Mouse (Mus musculus): ENCODE measurements around the gene Phf19. TPM values are rescaled to one million over a fixed set of nuclear protein-coding genes. Genes with fewer than 3 reads are reported as not detected.

The Phf19 gene
- polyA plus RNA-seq, 1 experiment from 2014 or later = 6.5 TPM

DNA sequence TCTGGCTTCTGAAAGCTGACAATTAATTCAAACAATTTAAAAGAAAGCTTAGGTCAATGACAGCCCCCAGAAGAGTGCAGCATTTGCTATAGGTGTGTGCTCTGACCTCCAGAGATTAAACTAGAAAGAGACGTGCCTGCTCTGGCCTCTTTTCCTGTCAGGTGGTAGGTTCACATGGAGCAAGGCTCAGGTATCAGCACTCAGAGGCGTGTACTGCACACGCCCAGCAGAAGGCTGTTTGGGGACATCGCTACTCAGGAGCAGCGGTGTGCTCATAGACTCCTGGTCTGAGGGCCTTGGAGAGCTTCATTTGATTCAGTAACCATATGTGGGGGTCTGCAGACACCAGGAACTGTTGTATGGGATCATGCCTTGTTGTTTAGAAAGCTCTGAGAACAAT is 13.5 kb upstream of the Phf19 start:
- 80% methylated on average over 5 of the region's 5 CpGs for WGBS
- no peak overlapping the region for H3K9ac ChIP-seq (replicated peaks)
- no peak overlapping the region for H3K4me2 ChIP-seq (replicated peaks)
- no peaks in the 10 kb centered on the region for H3K36me3 ChIP-seq
- no peak overlapping the region for H3K4me3 ChIP-seq
- H3K4me1 ChIP-seq = no peaks in the 10 kb centered on the region
- no peak overlapping the region for H3K27ac ChIP-seq (replicated peaks)
- ATAC-seq (replicated peaks) = no peak
- H3K27me3 ChIP-seq = no peaks in the 10 kb centered on the region
- H3K9me3 ChIP-seq = no peaks in the 10 kb centered on the region

DNA sequence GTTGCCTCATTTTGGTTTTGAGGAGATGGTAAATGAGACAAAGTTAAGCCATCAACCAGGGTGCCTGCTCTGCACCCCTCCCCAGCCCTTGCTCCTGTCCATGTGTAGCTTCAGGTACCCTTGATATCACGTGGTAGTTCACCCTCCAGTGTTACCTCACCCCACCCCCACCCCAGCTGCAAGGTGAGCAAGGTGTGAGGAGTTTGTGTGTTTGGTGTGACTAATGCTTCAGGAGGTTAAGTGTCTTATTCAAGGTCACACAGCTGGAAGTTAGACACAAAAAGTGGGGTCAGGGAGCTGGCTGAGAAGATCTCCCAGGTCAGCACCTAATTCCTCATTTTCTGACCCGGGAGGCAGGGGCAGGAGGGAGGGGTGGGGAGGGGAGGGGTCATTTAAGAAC is 8.9 kb upstream of the Phf19 start:
- H3K4me3 ChIP-seq = no peak overlapping the region
- H3K27ac ChIP-seq (replicated peaks) = no peak overlapping the region
- WGBS = 29% methylated on average over 2 of the region's 2 CpGs
- no peaks in the 10 kb centered on the region for H3K27me3 ChIP-seq
- no peak for ATAC-seq (replicated peaks)
- H3K9me3 ChIP-seq = no peaks in the 10 kb centered on the region
- no peaks in the 10 kb centered on the region for H3K36me3 ChIP-seq
- H3K9ac ChIP-seq (replicated peaks) = no peak overlapping the region
- no peaks in the 10 kb centered on the region for H3K4me1 ChIP-seq
- no peak overlapping the region for H3K4me2 ChIP-seq (replicated peaks)

DNA sequence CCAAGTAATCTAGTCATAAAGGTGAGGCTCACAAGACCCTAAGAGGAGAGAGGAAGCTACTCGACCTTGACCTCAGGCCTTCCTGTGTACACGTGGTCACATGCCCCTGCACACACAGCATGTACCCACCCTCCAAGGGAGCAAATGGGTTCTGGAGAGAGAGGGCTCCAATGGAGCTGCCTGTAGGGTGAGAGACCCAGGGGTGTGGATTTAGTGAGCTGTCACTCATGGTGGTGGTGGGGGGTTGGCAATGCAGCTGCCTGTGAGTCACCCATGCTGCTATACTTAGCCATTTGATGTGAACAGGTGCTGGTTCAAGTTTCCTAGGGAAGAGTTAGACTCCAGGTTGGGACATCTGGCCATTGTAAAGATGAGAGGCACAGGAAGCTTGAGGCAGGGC is 6.3 kb upstream of the Phf19 start:
- Histone ChIP-seq H3K4me3 (no peak overlapping the region), H3K27ac (replicated peaks) (no peak overlapping the region), H3K4me2 (replicated peaks) (no peak overlapping the region), H3K9me3 (no peaks in the 10 kb centered on the region), H3K9ac (replicated peaks) (no peak overlapping the region), H3K36me3 (no peaks in the 10 kb centered on the region), H3K27me3 (peaks cover 5% of the 10 kb centered on the region; the same call in 1 of the 2 replicates), H3K4me1 (no peaks in the 10 kb centered on the region)
- 67% methylated on average over 2 of the region's 2 CpGs for WGBS
- no peak for ATAC-seq (replicated peaks)

DNA sequence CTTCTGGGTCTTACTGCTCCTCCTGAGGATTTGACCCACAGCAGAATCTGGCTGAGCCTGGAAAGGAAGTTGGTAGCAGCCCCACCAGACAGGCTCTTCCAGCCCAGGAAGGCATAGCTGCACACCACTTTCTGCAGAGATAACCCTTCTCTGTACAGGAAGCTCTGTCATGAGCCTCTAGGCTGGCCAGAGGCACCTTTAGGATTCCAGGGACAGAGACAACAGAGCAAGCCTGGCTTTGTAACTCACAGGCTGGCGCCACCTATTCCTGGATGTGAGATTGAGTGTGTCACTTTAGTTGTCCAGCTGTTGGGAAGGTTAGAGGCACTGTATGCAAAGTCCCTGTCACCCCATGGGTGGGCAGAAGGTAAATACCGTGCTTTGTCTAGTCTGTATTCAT is 1.3 kb upstream of the Phf19 start:
- H3K27ac ChIP-seq (replicated peaks) = no peak overlapping the region
- no peaks in the 10 kb centered on the region for H3K9me3 ChIP-seq
- H3K27me3 ChIP-seq = peaks cover 15% of the 10 kb centered on the region; the same call in 1 of the 2 replicates
- no peak overlapping the region for H3K9ac ChIP-seq (replicated peaks)
- WGBS = 63% methylated on average over 2 of the region's 2 CpGs
- no peaks in the 10 kb centered on the region for H3K36me3 ChIP-seq
- H3K4me2 ChIP-seq (replicated peaks) = no peak overlapping the region
- peaks cover 17% of the 10 kb centered on the region for H3K4me1 ChIP-seq
- no peak for ATAC-seq (replicated peaks)
- no peak overlapping the region for H3K4me3 ChIP-seq

DNA sequence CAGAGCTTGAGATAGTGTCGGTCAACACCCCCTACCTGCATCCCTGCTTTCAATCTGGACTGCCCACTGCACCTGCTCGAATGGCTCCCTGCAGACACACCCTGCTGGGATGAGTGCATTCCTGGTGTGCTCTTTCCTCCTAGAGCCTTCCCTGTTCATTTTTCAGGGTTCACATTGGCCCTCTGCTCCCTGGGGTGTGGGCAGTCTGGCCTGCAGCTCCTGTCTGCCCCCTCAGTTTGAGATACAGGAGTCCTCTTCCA is 927 bp upstream of the Phf19 start:
- Histone ChIP-seq H3K4me1 (peaks cover 17% of the 10 kb centered on the region), H3K27me3 (peaks cover 15% of the 10 kb centered on the region; the same call in 1 of the 2 replicates), H3K4me3 (peak overlapping the region; percentile 50; the same call in 1 of the 2 replicates), H3K9me3 (no peaks in the 10 kb centered on the region), H3K4me2 (replicated peaks) (peak overlapping the region; percentile 79; the same call in 1 of the 2 replicates), H3K9ac (replicated peaks) (peak overlapping the region; percentile 49; the same call in 1 of the 2 replicates), H3K27ac (replicated peaks) (no peak overlapping the region), H3K36me3 (no peaks in the 10 kb centered on the region)
- no peak for ATAC-seq (replicated peaks)
- WGBS = 6% methylated on average over 2 of the region's 2 CpGs

DNA sequence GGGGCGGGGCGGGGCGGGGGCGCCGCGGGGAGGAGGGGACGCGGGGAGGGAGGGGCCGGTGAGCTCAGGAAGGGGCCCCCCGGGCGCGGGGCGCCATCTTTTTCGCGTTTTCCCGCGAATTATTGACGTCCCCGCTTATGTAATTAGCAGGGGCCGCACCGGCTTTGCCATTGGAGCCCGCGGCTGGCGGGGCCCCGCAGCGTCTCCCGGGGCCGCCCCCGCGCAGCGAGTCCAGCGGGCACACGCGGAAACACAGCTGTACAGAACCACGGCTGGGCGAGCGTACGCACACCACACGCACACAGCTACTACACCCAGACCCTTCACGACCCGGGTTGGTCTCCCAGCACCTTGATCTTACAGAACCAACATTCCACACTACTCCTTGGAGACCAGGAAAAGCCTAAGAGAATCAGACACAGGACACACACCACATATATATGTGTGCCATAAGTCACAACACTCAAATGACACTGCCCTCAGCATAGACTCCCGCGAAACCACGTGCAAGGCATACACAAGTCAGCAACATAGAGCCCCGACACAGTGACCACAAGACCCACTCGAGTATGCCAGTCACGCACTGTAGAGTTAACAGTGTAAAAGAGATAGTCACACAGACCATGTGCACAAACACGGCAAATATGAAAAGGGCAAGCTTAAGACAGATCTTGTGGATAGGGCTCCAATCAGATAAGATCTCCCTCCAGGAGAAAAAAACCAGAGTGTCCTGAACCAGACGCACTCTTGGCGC is 420 bp upstream of the Phf19 start:
- ATAC-seq (replicated peaks) = peak; percentile 66
- WGBS = 3% methylated on average over 44 of the region's 50 CpGs
- no peaks in the 10 kb centered on the region for H3K9me3 ChIP-seq
- H3K36me3 ChIP-seq = no peaks in the 10 kb centered on the region
- peak overlapping the region; percentile 49 for H3K9ac ChIP-seq (replicated peaks)
- H3K4me1 ChIP-seq = peaks cover 17% of the 10 kb centered on the region
- H3K4me3 ChIP-seq = peak overlapping the region; percentile 50
- peaks cover 15% of the 10 kb centered on the region; the same call in 1 of the 2 replicates for H3K27me3 ChIP-seq
- peak overlapping the region; percentile 79 for H3K4me2 ChIP-seq (replicated peaks)
- no peak overlapping the region for H3K27ac ChIP-seq (replicated peaks)

DNA sequence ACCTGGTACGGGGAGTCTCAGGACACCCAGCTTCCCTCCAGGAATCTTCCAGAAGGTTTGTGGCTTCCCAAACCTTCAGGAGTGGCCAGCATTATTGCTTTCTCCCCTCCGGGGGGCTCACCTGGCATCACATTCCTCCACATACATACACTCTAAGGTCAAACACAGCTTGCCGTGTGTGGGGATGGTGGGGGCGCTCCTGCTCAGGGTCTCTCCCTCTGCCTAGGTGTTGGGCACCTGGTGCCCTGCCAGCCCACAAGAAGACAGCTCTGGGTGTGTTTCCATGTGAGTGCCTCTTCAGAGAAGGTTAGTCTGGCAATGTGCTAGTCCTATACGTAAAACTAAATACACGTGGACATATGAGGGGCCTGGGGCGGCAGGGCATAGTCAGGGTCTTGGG is 1.2 kb downstream of the Phf19 start:
- Histone ChIP-seq H3K27me3 (peaks cover 15% of the 10 kb centered on the region; the same call in 1 of the 2 replicates), H3K9me3 (no peaks in the 10 kb centered on the region), H3K4me3 (peak overlapping the region; percentile 50), H3K9ac (replicated peaks) (0 out of 2 replicates have a peak overlapping the region, but pooled peaks have one; percentile 49), H3K27ac (replicated peaks) (no peak overlapping the region), H3K36me3 (no peaks in the 10 kb centered on the region), H3K4me2 (replicated peaks) (peak overlapping the region; percentile 79), H3K4me1 (peaks cover 17% of the 10 kb centered on the region)
- ATAC-seq (replicated peaks) = no peak
- 39% methylated on average over 7 of the region's 7 CpGs for WGBS

DNA sequence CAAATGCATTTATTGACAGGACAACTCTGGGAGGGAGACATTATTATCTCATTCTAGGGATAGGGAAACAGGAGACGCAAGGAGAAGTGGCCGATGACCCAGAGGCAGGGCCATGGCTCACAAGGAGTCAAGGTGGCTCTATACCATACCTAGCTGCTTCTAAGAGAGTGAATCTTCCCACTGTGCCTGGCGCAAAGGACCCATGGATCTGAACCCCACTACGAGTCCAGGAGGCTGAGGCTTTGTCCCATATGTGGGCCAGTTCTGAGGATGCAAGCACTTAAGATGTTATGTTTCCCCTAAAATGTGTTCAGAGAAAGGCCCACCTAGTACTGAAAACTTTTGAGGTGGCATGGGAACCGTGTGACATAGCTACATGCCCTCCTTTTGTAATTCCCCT is 2.0 kb downstream of the Phf19 start:
- no peak overlapping the region for H3K4me3 ChIP-seq
- ATAC-seq (replicated peaks) = no peak
- no peaks in the 10 kb centered on the region for H3K9me3 ChIP-seq
- peaks cover 15% of the 10 kb centered on the region; the same call in 1 of the 2 replicates for H3K27me3 ChIP-seq
- H3K4me2 ChIP-seq (replicated peaks) = no peak overlapping the region
- H3K9ac ChIP-seq (replicated peaks) = no peak overlapping the region
- H3K4me1 ChIP-seq = peaks cover 17% of the 10 kb centered on the region
- 81% methylated on average over 5 of the region's 5 CpGs for WGBS
- H3K36me3 ChIP-seq = no peaks in the 10 kb centered on the region
- H3K27ac ChIP-seq (replicated peaks) = no peak overlapping the region

DNA sequence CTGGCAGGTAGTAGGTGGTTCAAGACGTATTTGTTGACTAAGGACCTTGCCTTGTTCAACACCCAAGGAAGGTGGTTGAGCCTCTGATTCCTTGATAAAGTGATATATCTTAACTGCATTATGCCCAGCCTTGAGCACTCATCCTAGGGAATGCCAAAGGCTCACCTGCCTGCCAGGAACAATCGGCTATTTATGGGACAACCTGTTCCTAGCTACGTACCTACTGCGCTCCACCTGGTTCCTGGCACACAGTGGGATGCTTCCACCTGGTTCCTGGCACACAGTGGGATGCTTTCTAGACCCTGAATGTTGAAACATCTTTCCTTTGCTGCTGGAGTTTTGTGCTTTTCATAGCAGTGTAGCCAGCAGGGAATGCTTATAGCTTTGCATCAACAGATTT is 4.1 kb downstream of the Phf19 start:
- no peak overlapping the region for H3K4me2 ChIP-seq (replicated peaks)
- no peaks in the 10 kb centered on the region for H3K36me3 ChIP-seq
- no peak overlapping the region for H3K9ac ChIP-seq (replicated peaks)
- peaks cover 20% of the 10 kb centered on the region for H3K4me1 ChIP-seq
- no peaks in the 10 kb centered on the region for H3K9me3 ChIP-seq
- no peak overlapping the region for H3K27ac ChIP-seq (replicated peaks)
- H3K27me3 ChIP-seq = peaks cover 6% of the 10 kb centered on the region; the same call in 1 of the 2 replicates
- 94% methylated on average over 4 of the region's 4 CpGs for WGBS
- no peak overlapping the region for H3K4me3 ChIP-seq
- ATAC-seq (replicated peaks) = no peak

DNA sequence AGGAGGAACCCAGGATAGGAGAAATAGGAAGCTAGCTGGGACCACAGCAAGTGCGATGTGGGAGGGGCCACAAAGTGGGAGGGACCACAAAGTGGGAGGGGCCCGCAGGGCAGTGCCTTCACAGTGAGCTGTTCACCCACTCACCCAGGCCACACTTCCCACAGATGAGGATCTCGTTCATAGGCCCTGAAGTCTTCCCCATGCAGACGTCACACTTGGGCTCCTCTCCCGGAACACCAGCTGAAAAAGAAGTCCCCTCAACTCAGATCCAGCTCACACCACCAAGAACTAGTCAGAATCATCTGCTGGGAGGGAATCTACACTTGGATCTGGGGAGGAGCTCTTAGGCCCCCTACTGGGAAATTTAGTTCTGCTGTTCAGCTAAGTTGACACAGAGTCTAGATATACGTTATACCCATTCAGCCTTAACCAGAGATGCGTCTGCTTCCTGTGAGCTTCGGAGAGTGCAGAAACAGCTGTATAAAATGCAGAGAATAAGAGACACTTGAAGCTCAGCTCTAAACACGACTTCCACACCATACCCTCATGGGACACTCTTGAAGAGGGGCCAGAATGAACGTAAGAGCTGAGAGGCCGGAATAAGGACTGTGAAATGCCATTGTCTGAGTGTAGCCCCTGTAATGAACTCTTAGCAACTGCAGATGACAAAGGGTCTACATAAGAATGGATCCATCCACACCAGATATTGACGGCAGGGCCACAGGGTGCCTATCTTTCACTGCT is 6.8 kb downstream of the Phf19 start:
- H3K27me3 ChIP-seq = no peaks in the 10 kb centered on the region
- H3K9me3 ChIP-seq = no peaks in the 10 kb centered on the region
- H3K27ac ChIP-seq (replicated peaks) = no peak overlapping the region
- 58% methylated on average over 12 of the region's 12 CpGs for WGBS
- peaks cover 11% of the 10 kb centered on the region for H3K4me1 ChIP-seq
- H3K4me3 ChIP-seq = no peak overlapping the region
- H3K9ac ChIP-seq (replicated peaks) = no peak overlapping the region
- ATAC-seq (replicated peaks) = no peak
- H3K36me3 ChIP-seq = no peaks in the 10 kb centered on the region
- H3K4me2 ChIP-seq (replicated peaks) = no peak overlapping the region

DNA sequence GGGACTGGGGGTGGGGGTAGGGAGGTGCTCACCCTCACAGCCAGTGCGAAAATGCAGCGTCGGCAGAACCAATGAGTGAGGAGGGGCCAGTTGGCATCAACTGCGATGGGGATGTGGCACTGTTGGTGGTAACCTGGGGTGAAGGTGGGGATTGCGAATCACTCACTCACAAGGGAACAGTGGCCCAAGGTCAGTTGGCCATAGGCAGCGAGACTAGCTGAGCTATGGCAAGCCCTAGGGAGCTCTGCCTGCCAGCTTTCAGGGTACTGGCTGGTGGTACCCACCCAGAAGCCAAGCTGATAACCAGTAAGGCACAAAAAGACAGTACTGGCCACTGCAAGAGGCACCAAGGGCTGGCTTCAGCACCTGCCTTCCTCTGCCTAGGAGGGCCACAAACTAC is 7.4 kb downstream of the Phf19 start:
- H3K27ac ChIP-seq (replicated peaks) = no peak overlapping the region
- H3K9me3 ChIP-seq = no peaks in the 10 kb centered on the region
- H3K4me3 ChIP-seq = no peak overlapping the region
- ATAC-seq (replicated peaks) = no peak
- H3K36me3 ChIP-seq = no peaks in the 10 kb centered on the region
- no peak overlapping the region for H3K4me2 ChIP-seq (replicated peaks)
- WGBS = 76% methylated on average over 6 of the region's 6 CpGs
- no peak overlapping the region for H3K9ac ChIP-seq (replicated peaks)
- H3K27me3 ChIP-seq = no peaks in the 10 kb centered on the region
- H3K4me1 ChIP-seq = peaks cover 11% of the 10 kb centered on the region

DNA sequence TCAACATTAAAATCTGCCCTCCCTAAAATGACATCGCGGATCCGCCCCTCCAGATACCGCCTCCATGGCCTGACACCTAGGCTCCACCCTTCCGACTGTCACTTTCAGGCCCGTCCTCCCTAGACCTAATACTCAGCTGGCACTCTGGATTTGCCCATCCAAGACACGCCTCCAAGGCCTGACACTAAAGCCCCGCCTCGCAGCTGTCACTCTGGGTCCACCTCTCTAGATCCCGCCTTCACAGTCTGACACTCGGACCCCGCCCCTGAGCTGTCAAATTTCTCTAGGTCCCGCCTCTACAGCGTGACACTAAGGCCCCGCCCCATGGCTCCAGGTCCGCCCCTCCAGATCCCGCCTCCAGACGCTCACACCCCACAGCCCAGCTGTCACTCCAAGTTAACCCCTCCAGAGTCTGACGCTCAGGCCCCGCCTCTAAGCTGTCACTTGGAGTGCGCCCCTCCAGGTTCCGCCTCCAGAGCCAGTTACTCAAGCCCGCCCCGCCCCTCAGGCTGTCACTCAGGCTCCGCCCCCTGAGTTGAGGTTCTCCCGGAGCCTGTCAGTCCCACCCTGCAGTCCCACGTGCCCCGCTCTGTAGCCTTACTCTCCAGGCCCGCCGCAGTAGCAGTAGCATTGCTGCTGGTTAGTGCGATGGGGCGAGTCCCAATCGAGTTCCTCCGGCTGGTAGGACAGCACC is 8.8 kb downstream of the Phf19 start:
- H3K9me3 ChIP-seq = no peaks in the 10 kb centered on the region
- no peaks in the 10 kb centered on the region for H3K27me3 ChIP-seq
- H3K27ac ChIP-seq (replicated peaks) = peak overlapping the region; percentile 67
- no peaks in the 10 kb centered on the region for H3K36me3 ChIP-seq
- H3K4me1 ChIP-seq = peaks cover 11% of the 10 kb centered on the region
- ATAC-seq (replicated peaks) = peak; percentile 96
- H3K4me2 ChIP-seq (replicated peaks) = peak overlapping the region; percentile 64
- WGBS = under 1% methylated on average over 34 of the region's 34 CpGs
- H3K4me3 ChIP-seq = peak overlapping the region; percentile 40
- H3K9ac ChIP-seq (replicated peaks) = peak overlapping the region; percentile 35
